Mouse (Mus musculus) ES-E14 (cell line): ENCODE results near the gene Nsun2. TPM values are rescaled to one million over a fixed set of nuclear protein-coding genes. Genes with fewer than 3 reads are reported as not detected.

Experiments used
- DNase-seq: peaks from one replicate; pipeline ENCODE4 v3.0.0-alpha.2; 2013; ENCODE audit warnings: low read depth, low spot score
- H3K27ac ChIP-seq: 2 replicates; pipeline ENCODE4 v1.5.1; 2012; ENCODE audit warnings: low read depth, mild to moderate bottlenecking, low read length, moderate library complexity, mixed read lengths; ENCODE audit not compliant: poor library complexity, insufficient read depth, severe bottlenecking
- H3K36me3 ChIP-seq: 2 replicates; pipeline ENCODE4 v1.6.1; 2012; ENCODE audit warnings: mild to moderate bottlenecking, low read length, moderate library complexity, mixed read lengths; ENCODE audit not compliant: control insufficient read depth, poor library complexity, insufficient read depth, severe bottlenecking
- H3K4me1 ChIP-seq, 2 experiments: fragments of 150-350 bp in 1 of 2; sonication (generic) in 1 of 2; 2 replicates each; pipeline ENCODE4 v1.6.1; 2012; ENCODE audit warnings: low read length in 2 of 2, mild to moderate bottlenecking in 1 of 2, mixed read lengths in 1 of 2; ENCODE audit not compliant: control insufficient read depth in 2 of 2, insufficient read depth in 2 of 2, poor library complexity in 1 of 2
- H3K4me3 ChIP-seq, 2 experiments: fragments of 150-350 bp in 1 of 2; sonication (generic) in 1 of 2; 2 replicates each; pipeline ENCODE4 v1.5.1; 2012; ENCODE audit warnings: low read length in 2 of 2, low read depth in 1 of 2, mild to moderate bottlenecking in 1 of 2, mixed read lengths in 1 of 2; ENCODE audit not compliant: insufficient read depth in 1 of 2, poor library complexity in 1 of 2, severe bottlenecking in 1 of 2
- H3K9ac ChIP-seq: 2 replicates; pipeline ENCODE4 v1.6.1; 2012; ENCODE audit warnings: low read depth, mild to moderate bottlenecking, low read length, mixed read lengths; ENCODE audit not compliant: poor library complexity, insufficient read depth, severe bottlenecking
- H3K9me3 ChIP-seq: fragments of 150-350 bp; sonication (generic); 2 replicates; pipeline ENCODE4 v1.6.1; 2012; ENCODE audit warnings: low read depth, mild to moderate bottlenecking, low read length; ENCODE audit not compliant: control insufficient read depth, insufficient read depth
- CHD2 ChIP-seq: IDR thresholded peaks from 2 replicates; pipeline ENCODE4 v1.6.1; 2014; ENCODE audit warnings: mild to moderate bottlenecking, low read depth, low read length, inconsistent platforms
- HCFC1 ChIP-seq: IDR thresholded peaks from 2 replicates; pipeline ENCODE4 v1.6.1; 2012; ENCODE audit warnings: low read length, inconsistent platforms, borderline replicate concordance; ENCODE audit not compliant: insufficient read depth
- MAFK ChIP-seq: IDR thresholded peaks from 2 replicates; pipeline ENCODE4 v1.6.1; 2014; ENCODE audit warnings: mild to moderate bottlenecking, low read depth, low read length, inconsistent platforms; ENCODE audit not compliant: insufficient read depth
- ZC3H11A ChIP-seq: IDR thresholded peaks from 2 replicates; pipeline ENCODE4 v1.6.1; 2012; ENCODE audit warnings: low read depth, mild to moderate bottlenecking, inconsistent platforms, low read length, borderline replicate concordance
- ZNF384 ChIP-seq: IDR thresholded peaks from 2 replicates; pipeline ENCODE4 v1.6.1; 2012; ENCODE audit warnings: low read depth, low read length, inconsistent platforms
- in situ Hi-C, 2 experiments: fragments of 600-800 bp; cut with MboI; formaldehyde crosslinking; loops; one replicate each; pipeline ENCODE4 v1.15.1; 2025; ENCODE audit warnings: low sequenced_read_pairs in 2 of 2, inconsistent platforms in 1 of 2; ENCODE audit not compliant: unreplicated experiment in 2 of 2
- total RNA-seq: library from RNA; depleted of rRNA; stranded (reverse); fragments of 300-350 nt; gene quantifications from 2 replicates; pipeline ENCODE4 v1.2.3, GENCODE M21; 2012

The Nsun2 gene
- total RNA-seq, 1 experiment, result 220 TPM

DNA sequence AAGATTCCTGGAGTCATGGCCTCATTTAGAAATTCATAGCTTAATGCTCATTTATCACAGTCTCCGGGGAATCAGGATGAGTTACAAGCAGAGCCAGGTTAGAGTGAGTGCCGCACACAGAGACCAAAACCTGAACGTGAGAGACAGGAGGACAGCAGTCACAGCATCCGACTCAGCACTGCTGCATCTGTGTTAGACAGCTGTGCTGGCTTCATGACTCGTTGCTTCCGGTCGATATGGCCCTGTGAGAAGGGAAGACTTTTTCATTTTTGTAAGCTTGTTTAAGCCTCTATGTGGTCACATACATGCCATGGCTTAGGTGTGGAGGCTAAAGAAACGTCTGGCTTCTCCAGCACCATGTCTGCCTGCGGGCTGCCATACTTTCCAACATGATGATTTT lies 104.1 kb downstream of the Nsun2 start:
- in situ Hi-C loops, result no loop called here
- DNase-seq, result no peak
- TF ChIP-seq MAFK (no peak), HCFC1 (no peak), CHD2 (no peak), ZC3H11A (no peak), ZNF384 (no peak)
- H3K9ac ChIP-seq, result no peak overlapping the region
- H3K9me3 ChIP-seq, result no peaks in the 10 kb centered on the region
- H3K27ac ChIP-seq, result no peak overlapping the region
- no peak overlapping the region for H3K4me3 ChIP-seq
- H3K36me3 ChIP-seq, result peaks cover 43% of the 10 kb centered on the region
- no peaks in the 10 kb centered on the region for H3K4me1 ChIP-seq

DNA sequence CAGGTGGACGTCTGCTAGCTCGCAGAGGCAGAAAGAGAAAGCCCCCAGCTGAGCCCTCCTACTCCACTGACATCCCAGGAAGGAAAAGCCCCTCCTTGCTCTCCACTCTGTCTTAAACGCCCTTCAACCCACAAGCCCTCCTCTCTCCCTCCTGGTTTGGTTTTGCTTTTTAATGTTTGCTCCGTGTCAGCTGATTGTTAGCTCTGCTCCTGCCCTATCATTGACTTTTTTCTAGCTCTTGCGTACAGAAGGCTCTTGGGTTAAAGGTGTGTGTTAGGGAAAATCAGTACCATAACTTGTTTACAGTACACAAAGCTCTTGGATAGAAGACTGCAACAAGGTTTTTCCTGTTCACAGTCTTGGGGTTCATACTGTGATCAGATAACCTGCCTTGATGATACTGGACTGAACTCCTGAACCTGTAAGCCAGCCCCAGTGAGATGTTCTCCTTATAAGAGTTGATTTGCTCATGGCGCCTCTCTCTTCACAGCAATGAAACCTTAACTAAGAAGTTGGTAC lies 104.6 kb downstream of the Nsun2 start:
- H3K4me1 ChIP-seq, result no peaks in the 10 kb centered on the region
- TF ChIP-seq ZC3H11A, result no peak
- TF ChIP-seq MAFK, result no peak
- no peak for TF ChIP-seq CHD2
- no peak for TF ChIP-seq HCFC1
- TF ChIP-seq ZNF384, result no peak
- in situ Hi-C loops, result no loop called here
- no peaks in the 10 kb centered on the region for H3K9me3 ChIP-seq
- peaks cover 39% of the 10 kb centered on the region for H3K36me3 ChIP-seq
- H3K27ac ChIP-seq, result no peak overlapping the region
- no peak overlapping the region for H3K4me3 ChIP-seq
- H3K9ac ChIP-seq, result no peak overlapping the region
- DNase-seq, result no peak

DNA sequence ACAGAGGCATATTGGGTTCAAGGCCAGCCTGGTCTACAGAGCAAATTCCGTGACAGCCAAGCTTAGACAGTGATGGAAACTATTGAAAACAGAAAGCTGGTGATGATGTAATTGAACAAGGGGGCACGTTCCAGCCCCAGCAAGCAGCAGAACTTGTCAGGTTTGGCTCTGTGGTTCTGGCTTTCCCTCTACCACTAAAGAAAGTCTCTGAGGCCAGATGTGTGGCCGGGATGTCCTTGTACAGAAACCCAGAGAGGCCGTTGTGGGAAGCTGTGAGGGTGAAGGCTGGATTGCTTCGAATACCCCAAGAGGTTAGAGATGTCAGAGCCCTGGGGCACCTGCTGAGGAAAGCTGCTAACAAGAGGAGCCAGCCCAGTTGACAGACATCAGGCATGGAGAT lies 105.7 kb downstream of the Nsun2 start:
- H3K36me3 ChIP-seq, result peaks cover 28% of the 10 kb centered on the region
- no peak overlapping the region for H3K4me3 ChIP-seq
- no peaks in the 10 kb centered on the region for H3K4me1 ChIP-seq
- no peak for DNase-seq
- in situ Hi-C loops, result no loop called here
- TF ChIP-seq CHD2 (no peak), ZC3H11A (no peak)
- H3K9ac ChIP-seq, result no peak overlapping the region
- no peak overlapping the region for H3K27ac ChIP-seq
- no peaks in the 10 kb centered on the region for H3K9me3 ChIP-seq

DNA sequence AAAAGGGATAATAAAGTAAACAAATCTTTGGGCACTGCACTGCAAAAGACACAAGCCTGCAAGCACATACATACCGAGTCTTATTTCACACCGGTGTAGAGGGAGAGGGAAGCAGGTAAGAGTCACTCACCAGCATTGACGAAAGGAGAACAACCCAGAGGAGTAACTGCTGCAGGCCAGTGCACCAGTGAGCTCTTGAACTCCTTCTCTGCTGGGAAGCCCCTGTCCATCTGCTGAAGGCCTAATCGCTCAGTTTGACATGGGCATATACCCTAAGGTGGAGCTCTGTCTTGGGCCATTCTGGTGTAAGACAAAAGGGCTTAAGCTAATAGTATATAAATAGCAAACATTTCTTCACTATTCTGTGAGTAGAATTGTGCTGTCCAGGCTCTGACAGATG lies 106.6 kb downstream of the Nsun2 start:
- H3K9ac ChIP-seq, result no peak overlapping the region
- no peak overlapping the region for H3K27ac ChIP-seq
- H3K36me3 ChIP-seq, result peaks cover 19% of the 10 kb centered on the region
- no peak for DNase-seq
- H3K9me3 ChIP-seq, result no peaks in the 10 kb centered on the region
- no peaks in the 10 kb centered on the region for H3K4me1 ChIP-seq
- TF ChIP-seq ZNF384, result no peak
- no peak for TF ChIP-seq HCFC1
- no peak for TF ChIP-seq ZC3H11A
- no peak for TF ChIP-seq CHD2
- TF ChIP-seq MAFK, result no peak
- in situ Hi-C loops, result no loop called here
- H3K4me3 ChIP-seq, result no peak overlapping the region

DNA sequence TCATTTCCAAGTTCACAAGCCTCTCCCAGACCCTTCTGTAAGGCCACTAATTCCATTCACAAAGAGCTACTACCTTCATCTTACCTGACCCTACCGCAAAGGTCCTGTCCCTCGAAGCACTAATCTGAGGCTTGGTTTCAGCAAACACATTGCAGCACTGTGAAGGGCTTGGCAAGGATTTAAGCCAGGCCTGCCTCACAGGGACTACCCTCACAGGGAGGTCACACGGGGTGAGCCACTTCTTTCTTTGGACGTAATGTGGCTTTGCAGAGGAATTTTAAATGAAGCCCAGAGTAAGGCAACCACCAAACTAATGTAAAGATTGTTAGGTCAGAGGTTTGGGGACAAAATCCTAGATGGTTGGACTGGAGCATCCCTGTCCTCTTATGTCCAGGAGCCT lies 107.0 kb downstream of the Nsun2 start:
- no peak for DNase-seq
- Histone ChIP-seq H3K36me3 (peaks cover 16% of the 10 kb centered on the region), H3K9ac (no peak overlapping the region), H3K4me3 (no peak overlapping the region), H3K27ac (no peak overlapping the region), H3K9me3 (no peaks in the 10 kb centered on the region), H3K4me1 (no peaks in the 10 kb centered on the region)
- in situ Hi-C loops, result no loop called here
- TF ChIP-seq MAFK, result no peak
- no peak for TF ChIP-seq ZC3H11A
- no peak for TF ChIP-seq CHD2
- no peak for TF ChIP-seq HCFC1
- TF ChIP-seq ZNF384, result no peak
